Mouse (Mus musculus): ENCODE measurements around the gene Esp6.

GRCm38 (mm10) chr17:40591297-40591696, 30.0 kb downstream of the Esp6 start:
- TF ChIP-seq CTCF (IDR thresholded peaks at IDR 0.05; ENCODE audit: borderline replicate concordance, extremely low read depth, insufficient read depth, insufficient read length) = no peak
- TF ChIP-seq POLR2A (IDR thresholded peaks at IDR 0.05; ENCODE audit: borderline replicate concordance, extremely low read depth, insufficient read depth, insufficient read length, poor library complexity, severe bottlenecking) = no peak
